Mouse (Mus musculus): ENCODE results near the gene Sptbn1. TPM values are rescaled to one million over a fixed set of nuclear protein-coding genes. Genes with fewer than 3 reads are reported as not detected.

The Sptbn1 gene
- total RNA-seq, 2 experiments from 2014 or later = 117 to 165 TPM

DNA sequence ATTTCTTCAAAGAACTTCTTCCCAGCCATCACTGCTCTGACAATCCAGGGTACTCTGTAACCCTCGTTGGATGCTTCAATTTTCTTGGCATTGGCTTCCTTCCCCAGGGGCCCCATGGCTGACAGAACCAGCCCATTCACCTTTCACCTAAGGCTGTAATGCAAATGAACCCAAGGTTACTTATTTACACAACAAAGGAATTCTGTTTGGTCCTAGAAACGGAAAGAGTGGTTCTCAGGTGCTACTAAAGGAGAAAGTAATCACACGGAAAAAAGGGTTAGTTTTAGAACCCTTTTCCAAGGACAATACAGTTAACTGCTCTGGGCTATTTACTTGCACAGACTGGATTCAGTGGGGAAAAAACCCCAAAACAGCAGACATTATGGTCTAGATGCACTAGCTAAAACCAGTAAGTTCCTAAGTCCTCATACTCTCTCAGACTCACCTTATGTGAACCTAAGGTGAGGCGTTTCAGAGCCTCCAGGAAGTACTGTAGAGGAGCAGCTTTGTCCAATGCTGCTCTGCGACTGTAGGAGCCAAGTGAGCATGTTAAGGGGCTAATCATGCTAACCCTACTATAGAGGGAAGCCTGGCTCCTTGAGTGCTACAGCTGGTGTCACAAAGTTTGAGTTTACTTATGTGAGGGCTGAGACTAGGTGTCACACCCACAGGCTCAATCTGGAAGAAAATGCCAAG is 90.7 kb downstream of the Sptbn1 start:
- no peak for ATAC-seq (replicated peaks; ENCODE audit: poor library complexity, severe bottlenecking)

DNA sequence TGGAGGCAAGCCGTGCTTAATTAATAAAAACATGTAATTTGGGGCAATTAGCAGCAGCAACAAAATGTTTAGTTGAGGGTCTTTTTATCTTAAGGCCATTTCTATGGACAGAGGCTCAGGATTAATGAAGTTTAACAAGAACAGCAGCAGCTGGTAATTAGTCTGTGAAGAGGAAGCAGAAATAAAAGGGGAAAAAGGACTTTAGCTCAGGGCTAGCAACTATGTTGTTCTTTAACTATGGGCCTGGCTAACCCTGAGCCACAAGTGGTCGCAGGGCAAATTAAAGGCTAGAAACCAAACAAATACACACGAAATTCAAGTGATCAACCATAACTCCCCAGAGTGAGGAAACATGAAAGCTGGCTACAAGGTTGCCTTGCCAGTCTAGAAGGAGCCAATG is 91.9 kb downstream of the Sptbn1 start:
- peak; percentile 36; the same call in 1 of the 2 replicates for ATAC-seq (replicated peaks; ENCODE audit: poor library complexity, severe bottlenecking)

DNA sequence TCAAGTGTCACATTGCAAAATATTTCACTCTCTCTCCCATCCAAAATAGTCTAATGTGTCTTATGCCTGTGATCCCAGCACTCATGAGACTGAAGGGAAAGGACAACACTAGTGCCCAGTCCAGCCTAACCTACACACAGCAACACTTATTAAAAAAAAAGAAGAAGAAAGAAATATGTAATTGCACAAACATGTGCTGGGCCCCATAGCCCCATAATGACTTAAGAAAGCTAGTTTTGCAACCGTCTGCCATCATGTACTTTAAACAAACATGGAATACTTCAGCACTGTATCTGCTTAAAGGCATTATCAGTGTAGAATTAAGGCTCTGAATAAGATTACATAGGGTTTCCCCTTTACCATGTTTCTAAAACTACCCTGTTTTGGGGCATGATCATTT is 92.4 kb downstream of the Sptbn1 start:
- ATAC-seq (replicated peaks; ENCODE audit: poor library complexity, severe bottlenecking) = peak; percentile 73

DNA sequence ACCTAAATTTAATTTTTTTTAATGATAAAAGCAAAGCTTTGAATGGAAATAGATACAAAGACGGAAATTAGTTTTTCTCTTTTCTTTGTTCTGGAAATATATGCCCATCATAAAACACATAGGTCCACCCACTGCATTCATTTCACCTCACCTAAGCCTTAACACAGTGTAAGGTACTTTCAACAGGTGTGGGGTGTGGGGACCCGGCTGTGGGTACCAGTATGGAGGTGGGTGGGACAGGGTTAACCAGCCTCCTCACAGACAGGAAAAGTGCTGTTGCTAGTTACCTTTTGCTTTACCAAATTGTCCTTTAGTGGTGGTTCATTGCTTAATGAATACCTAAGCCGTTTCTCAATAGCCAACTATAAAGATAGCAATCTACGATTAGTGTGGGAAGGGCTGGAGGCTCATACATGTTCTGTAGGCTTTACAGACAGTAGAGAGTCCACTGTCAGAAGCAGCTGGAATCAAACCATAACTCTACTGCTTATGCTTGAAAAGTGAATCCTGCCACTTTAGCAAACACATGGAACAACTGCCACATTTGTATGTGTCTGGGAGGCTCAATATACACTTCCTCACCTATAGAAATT is 96.3 kb downstream of the Sptbn1 start:
- peak; percentile 25 for ATAC-seq (replicated peaks; ENCODE audit: poor library complexity, severe bottlenecking)

DNA sequence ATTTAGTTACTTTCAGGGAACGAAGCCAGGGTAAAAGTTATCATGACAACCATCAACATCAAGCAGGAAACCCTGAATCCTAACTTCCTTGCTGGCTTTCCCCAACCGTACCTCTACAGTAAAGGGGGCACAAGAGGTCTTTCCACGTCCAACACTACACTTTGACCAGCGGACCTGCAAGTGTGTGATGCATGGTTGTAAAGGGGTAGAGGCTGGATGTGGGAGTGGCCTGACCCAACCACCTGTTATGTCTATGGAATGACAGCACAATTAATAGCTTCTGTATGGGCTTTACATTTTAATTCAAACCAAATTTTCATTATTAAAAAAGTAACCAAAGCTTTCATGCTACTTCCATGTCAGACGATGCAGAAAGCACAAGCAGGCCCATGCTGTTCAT is 96.8 kb downstream of the Sptbn1 start:
- no peak for ATAC-seq (replicated peaks; ENCODE audit: poor library complexity, severe bottlenecking)

DNA sequence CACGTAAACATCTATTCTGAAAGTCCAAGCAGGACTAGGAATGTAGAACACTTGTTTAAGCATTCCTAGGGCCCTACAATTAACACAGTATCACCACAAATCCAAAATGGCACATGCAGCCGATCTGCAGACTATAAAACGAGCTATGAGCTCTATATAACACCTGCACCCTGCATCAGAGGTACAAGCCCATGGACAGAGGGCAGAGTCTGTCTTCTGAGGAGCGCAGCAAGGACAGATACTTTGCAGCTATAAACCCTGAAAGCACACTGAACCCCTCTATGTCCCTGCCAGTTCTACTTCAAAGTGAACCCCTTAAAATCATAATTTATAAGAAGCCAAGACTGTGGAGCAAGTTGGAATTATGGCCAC is 101.4 kb downstream of the Sptbn1 start:
- ATAC-seq (replicated peaks; ENCODE audit: poor library complexity, severe bottlenecking) = peak; percentile 16; the same call in 1 of the 2 replicates

DNA sequence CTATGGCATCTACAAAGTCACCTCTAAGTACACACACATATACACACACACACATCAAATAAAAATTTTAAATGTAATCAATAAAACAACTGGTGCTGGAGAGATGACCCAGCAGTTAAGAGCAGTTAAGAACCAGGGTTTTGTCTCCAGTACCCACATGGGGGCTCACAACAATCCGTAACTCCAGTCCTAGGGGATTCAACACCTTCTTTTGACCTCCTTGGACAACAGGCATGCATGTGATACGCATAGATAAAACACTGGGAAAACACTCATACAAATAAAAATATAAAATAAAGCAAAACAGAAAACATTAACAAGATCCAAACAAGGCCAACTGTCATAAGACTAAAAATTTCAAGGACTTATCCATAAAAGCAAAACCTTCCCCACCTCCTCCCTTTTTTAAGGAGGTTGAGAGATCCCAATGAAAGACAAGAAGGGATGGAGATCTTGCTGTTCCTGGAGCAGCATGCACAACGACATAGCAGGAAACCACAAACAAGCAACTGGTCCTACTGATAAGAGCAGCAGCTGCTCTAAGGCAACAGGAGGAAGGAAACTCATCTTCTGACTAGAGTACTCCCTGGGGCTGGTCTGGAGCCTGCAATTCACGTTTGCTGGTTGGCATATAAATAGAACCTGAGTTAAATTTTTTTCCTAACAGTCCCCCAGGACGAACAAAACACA is 102.0 kb downstream of the Sptbn1 start:
- peak; percentile 88 for ATAC-seq (replicated peaks; ENCODE audit: poor library complexity, severe bottlenecking)

DNA sequence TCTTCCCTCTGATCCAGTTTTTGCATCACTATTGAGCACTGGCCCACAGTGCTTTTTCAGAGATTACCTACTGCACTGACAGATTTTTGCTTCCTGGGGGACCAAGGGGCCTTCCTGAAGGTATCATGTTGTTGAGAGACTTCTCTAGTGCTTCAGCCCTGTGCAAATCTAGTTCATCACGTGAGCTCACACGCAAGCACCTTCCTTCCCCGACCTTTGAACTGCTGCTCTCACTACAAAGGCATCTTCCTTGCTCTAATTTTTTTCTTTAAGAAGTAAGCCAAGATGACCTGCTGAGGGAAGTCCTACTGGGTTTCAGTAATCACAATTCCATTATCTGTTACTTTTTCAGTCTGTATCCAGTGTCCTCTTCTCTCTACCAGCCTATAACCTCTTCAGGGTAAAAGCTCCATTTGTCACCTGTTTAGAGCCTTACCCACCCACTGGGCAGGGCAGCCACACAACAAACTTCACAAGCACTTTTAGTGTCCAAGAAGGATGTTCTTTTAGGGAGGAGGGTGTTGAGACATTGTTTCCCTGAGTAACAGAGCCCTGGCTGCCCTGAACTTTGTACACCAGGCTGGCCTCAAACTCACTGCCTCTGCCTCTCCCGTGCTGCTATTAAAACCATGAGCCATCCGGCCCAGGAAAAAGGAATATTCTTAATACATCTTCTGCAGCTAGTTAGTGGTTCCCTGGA is 103.3 kb downstream of the Sptbn1 start:
- ATAC-seq (replicated peaks; ENCODE audit: poor library complexity, severe bottlenecking) = no peak

DNA sequence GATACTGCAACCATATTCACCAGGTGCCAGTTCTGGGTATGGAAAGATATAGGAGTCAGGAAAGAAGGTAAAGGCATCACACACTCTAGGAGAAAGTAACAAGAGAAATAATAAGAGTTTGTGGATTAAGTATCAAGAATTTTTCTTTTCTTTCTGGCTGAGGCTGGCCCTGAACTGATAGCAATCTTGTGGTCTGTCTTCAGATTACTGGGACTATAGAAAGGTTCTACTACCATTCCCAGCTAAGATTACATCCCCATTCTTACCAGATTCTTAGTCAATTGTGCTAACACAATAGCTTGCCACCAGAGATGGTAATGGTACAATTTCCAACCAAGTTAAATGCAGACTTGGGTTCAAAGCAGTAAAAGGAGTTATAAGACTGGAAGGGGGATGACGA is 104.1 kb downstream of the Sptbn1 start:
- no peak for ATAC-seq (replicated peaks; ENCODE audit: poor library complexity, severe bottlenecking)

DNA sequence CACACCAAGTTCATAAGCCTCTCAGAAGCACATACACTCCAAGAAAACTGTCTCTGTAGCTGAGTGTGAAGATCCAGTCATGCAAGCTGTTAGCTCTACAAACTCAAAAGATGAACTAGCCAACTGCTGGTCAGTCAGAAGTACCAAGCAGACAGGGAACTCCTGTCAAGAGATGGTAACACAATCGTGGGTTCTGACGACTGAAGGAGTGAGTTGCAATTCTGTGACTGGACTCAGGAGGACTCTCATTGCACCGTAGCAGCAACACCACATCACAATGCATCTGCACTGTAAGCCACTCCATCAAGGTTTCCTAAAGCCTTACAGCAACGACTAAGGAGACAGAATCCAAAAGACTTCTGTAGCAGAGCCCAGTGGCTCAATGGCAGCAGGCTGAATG is 104.9 kb downstream of the Sptbn1 start:
- ATAC-seq (replicated peaks; ENCODE audit: poor library complexity, severe bottlenecking) = no peak

DNA sequence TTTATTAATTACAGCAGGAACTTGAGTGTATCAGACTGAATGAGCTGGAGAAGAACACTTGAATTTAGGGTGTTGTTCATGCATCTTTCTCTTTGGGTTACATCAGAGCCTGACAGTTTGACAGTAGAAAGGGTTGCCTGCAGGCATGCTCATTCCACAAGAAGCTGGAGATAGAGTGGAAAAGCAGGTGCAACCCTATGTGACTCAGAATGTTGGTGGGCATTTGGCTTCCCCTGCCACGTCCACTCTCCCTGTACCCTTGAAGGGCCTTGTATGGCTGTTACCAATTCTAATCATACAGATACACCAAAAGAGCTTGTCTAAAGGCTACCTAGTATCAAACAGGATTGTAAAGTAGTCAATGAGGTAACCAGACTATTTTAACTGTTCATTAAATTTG is 106.2 kb downstream of the Sptbn1 start:
- ATAC-seq (replicated peaks; ENCODE audit: poor library complexity, severe bottlenecking) = no peak

DNA sequence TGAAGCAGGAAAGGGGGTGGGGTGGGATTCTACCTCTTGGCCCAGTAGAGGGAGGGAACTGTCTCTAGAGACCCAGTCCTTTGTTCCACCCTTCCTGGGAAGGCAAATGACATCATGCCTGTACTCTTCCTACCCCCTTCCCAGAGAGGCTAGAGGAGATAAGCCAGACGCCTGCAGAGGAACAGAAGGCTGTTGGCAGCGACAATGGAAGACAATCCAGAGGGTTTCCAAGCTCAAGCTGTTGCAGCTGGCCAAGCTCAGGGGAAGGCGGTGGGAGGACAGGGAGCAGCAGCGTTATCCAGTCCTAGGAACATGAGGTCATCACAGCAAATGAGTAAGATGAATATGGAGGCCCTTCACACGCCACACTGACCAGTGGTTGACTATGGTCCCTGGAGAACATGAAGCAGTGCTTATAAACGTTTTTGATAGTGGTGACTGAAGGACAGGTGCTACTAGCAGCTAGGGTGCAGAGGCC is 106.8 kb downstream of the Sptbn1 start:
- ATAC-seq (replicated peaks; ENCODE audit: poor library complexity, severe bottlenecking) = 0 out of 2 replicates have a peak, but pooled peaks have one; percentile 8

DNA sequence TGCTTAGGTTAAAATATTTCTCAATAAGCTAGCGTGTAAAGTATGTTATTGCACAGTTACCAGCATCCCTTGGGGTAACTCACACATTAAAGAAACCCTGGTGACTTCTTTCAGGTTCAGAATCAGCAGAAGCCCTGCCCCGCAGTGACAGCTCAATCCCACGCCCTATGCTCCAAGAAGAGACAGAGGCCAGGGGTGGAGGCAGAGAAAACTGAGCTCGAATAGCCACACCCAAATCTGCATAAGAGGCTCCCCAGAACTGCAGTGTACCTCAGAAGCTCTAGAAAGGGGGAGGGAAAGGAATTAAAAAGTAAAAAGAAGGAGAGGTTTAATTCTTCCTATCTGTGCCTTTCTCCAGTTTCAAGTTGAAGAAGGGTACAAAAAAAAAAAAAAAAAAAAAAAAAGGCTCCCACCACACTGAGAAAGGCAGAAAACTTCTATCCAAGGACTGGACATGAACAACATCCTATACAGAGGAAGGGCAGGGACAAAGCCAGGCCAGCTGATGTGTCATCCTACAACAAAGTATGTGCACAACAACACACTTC is 107.3 kb downstream of the Sptbn1 start:
- ATAC-seq (replicated peaks; ENCODE audit: poor library complexity, severe bottlenecking) = no peak

DNA sequence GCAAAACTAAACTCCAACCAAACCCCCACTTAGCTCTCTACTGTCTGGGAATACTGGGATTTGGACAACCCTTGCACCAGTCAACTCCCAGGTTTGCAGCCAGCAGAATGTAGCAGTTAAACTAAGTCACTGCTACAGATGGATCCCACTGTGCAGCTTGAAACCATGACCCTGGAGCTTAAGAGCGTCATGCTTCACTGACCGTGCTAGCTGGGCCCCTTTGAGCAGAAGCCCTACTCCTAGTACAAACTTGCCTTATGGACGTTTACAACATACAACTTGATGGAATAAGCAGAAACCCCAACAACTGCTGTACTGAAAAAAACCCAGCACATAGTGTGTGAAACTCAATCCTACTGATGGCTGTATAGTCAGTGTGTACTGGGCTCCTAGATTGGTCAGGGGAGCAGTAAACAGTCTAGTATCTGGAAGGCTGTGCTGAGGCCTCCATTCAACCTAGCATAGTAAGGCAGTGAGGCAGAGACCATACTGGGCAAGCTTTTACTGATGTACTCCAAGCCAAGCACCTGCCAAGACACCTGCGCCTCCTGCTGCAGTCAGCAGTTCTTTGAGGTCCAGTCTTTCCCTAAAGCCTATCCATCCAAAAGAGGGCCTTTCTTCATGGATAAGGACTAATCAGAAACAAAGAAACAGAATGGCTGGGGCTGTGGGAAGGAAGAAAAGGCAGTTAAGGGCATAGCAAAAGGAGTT is 108.3 kb downstream of the Sptbn1 start:
- no peak for ATAC-seq (replicated peaks; ENCODE audit: poor library complexity, severe bottlenecking)

DNA sequence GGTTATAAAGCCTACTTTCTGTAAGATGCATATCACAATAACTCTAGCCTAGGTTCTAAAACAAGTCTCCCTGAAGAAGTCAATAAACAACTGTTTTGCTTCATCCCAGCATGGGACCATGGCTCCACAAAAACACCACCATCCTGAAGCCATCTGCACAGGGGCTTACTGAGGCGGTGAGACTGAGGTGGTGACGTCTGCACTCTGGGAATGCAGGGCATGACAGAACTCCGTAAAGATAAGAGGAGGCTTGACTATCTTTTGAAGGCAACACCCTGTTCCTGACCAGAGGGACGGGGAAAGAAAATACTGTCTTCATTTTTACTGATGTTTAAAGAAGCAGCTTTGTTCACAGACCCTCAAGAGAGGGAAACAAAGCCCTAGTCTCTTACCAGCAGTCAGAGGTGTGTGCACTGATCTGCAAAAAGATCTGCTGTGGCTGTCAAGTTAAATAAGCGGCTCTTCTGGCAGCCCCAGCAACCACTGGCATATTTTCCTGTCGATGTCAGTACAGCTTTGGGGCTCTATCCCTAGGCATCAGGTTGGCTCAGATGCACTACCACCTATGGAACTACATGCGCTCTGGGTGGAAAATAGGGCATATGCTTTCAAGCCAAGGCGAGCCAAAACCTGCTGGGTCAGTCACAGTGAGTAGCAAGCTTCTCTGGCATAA is 109.8 kb downstream of the Sptbn1 start:
- no peak for ATAC-seq (replicated peaks; ENCODE audit: poor library complexity, severe bottlenecking)

DNA sequence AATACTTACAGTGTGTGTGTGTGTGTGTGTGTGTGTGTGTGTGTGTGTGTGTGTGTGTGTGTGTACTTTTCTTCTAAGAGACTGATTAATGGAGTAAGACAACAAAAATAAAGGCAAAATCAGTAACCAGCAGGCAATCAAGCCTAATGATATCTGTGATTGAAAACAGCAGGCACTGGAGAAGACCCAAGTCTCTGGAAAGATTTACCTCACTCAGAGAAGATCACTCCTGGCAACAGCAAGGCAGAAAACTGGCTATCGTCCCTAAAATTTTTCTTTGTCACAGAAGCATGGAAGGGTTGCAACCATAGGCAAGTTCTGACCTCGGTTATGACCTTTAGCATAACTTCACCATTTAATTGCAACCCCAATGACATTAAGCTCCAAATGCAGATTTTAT is 112.1 kb downstream of the Sptbn1 start:
- ATAC-seq (replicated peaks; ENCODE audit: poor library complexity, severe bottlenecking) = no peak

DNA sequence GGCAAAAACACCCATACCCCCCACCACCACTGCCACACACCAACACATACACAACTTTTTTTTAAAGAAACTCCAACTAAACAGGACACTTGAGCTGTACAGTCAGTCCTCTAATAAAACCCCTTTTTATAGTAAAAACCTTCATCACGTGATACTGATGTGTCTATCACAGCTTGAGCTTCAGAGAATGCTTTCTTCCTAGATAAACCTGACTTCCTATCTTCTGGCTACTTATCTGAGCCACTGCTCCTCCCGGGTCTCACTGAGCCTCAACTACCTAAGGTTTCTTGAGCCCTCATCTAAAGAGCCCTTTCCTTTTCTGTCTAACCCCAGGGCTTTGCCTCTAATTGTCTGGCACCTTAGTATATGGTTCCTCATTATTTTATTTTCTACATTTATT is 113.0 kb downstream of the Sptbn1 start:
- ATAC-seq (replicated peaks; ENCODE audit: poor library complexity, severe bottlenecking) = no peak

DNA sequence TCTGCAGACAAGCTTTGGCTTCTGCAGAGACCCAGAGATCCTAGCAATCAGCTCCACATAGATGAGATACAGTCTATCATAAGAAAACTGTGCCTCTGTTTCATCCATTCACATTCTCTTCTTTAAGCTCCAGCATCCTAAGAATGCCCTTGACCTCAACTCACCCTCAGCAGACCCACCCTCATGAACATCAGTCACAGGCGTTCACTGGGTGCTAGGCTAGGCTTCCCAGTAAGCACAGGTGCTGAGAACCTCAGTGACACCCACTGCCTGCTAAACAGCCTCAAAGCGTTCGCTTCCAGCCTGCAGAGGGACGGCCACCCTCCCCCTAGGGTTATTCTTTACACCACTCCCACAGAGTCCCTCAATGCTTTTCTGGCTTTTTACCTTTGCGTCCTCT is 119.1 kb downstream of the Sptbn1 start:
- ATAC-seq (replicated peaks; ENCODE audit: poor library complexity, severe bottlenecking) = no peak

DNA sequence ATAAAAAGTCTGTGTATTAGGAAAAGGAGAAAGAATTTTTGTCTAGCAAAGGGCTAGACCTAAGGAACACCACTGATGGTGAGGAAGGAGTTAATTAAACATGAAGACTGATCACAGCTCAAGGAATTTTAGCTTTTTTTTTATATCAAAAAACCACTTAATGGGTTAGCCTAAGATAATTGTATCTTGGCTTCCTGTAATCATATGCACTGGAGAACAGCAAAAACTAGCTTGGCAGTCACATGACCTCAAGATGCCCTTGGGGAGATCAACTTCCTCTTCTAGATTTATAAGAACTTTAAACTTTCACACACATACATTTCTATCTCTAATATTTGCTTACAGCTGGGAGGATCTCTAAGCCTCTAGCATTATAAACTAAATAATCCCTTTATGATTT is 119.6 kb downstream of the Sptbn1 start:
- 0 out of 2 replicates have a peak, but pooled peaks have one; percentile 52 for ATAC-seq (replicated peaks; ENCODE audit: poor library complexity, severe bottlenecking)

All from granulocyte monocyte progenitor cell, adult 5-6 weeks (primary cell).